Mouse (Mus musculus) bone marrow, adult 2 months (tissue): ENCODE measurements around the gene Rbm47. TPM values are rescaled to one million over a fixed set of nuclear protein-coding genes. Genes with fewer than 3 reads are reported as not detected.
A peak's percentile ranks its signal among the peaks of the same experiment; 100 is the strongest.

Source experiments
- H3K27ac ChIP-seq: fragments of 200-500 bp; 2 replicates; pipeline ENCODE4 v1.5.1; 2012; ENCODE audit warnings: low read depth, mild to moderate bottlenecking, control low read depth, inconsistent platforms, low read length; ENCODE audit not compliant: control insufficient read depth, poor library complexity, insufficient read depth
- H3K4me1 ChIP-seq: fragments of 200-500 bp; 2 replicates; pipeline ENCODE4 v1.6.1; 2011; ENCODE audit warnings: low read length; ENCODE audit not compliant: control insufficient read depth, insufficient read depth
- H3K4me3 ChIP-seq: fragments of 200-500 bp; replicated peaks from 2 replicates; pipeline ENCODE3; 2011; ENCODE audit warnings: mild to moderate bottlenecking, low read depth, low read length, control low read depth; ENCODE audit not compliant: control insufficient read depth
- CTCF ChIP-seq: fragments of 200-500 bp; IDR thresholded peaks from 2 replicates; pipeline ENCODE4 v1.5.1; 2011; ENCODE audit warnings: low read length, control low read depth; ENCODE audit not compliant: control insufficient read depth, insufficient read depth
- POLR2A ChIP-seq: fragments of 200-500 bp; IDR thresholded peaks from 2 replicates; pipeline ENCODE4 v1.6.1; 2011; ENCODE audit warnings: low read depth, mild to moderate bottlenecking, control low read depth, low read length, borderline replicate concordance; ENCODE audit not compliant: control insufficient read depth
- WGBS: fragments of 180-500 bp; shearing (Covaris S2); methylation state at CpG from one replicate; pipeline ENCODE4 v1.1.7; 2018; 5-methylcytosine and 5-hydroxymethylcytosine counted together
- polyA plus RNA-seq: library from polyadenylated mRNA; stranded (reverse); fragments of >200 nt; gene quantifications from 2 replicates; pipeline ENCODE4 v1.2.4, GENCODE M21; 2011; ENCODE audit warnings: low replicate concordance; ENCODE audit not compliant: missing spikeins, insufficient read depth, insufficient read length

Gene Rbm47
- polyA plus RNA-seq, 1 experiment: 4.9 TPM

GRCm38 (mm10) chr5:66170591-66170990, 2.3 kb downstream of the Rbm47 start:
- TF ChIP-seq POLR2A (no peak), CTCF (no peak)
- Histone ChIP-seq H3K4me3 (no peak overlapping the region), H3K4me1 (no peaks in the 10 kb centered on the region; the same call in 1 of the 2 replicates), H3K27ac (no peak overlapping the region)
- WGBS: 84% methylated on average over 9 of the region's 9 CpGs

GRCm38 (mm10) chr5:66169099-66169485, 3.8 kb downstream of the Rbm47 start:
- H3K4me1 ChIP-seq: no peaks in the 10 kb centered on the region; the same call in 1 of the 2 replicates
- 35% methylated on average over 2 of the region's 2 CpGs for WGBS
- TF ChIP-seq CTCF (no peak), POLR2A (no peak)
- no peak overlapping the region for H3K4me3 ChIP-seq
- H3K27ac ChIP-seq: peak overlapping the region; percentile 76

DNA sequence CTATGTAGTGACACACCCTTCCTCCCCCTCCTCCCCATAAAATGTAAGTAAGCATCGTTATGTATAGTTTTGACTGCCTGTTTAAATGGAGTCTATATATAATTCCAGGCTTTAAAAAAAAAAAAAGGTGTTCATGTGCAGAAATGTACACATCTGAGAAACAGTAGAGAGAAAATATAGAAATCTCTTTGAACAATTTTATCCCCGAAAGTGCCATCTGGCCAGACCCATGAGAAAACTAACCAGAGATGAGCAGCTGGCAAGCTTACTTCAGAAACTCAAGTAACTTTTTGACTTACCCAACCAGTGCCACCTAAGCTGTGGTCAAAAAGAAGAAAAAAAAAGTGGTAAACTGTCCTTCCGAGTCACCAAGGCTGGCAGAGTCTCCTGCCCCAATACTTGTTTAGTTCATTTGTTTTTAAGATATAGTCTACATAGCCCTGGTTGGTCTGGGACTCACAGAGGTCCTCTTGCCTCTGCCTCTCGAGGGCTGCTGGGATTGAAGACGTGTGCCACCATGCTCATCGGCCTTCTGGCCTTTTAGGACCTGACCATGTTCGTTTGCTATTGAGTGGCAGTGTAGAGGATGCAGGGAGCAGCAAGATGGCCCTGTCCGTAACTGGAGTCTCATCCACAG, 4.3 kb downstream of the Rbm47 start:
- no peaks in the 10 kb centered on the region; the same call in 1 of the 2 replicates for H3K4me1 ChIP-seq
- no peak for TF ChIP-seq POLR2A
- no peak for TF ChIP-seq CTCF
- peak overlapping the region; percentile 76 for H3K27ac ChIP-seq
- WGBS: 69% methylated on average over 8 of the region's 8 CpGs
- no peak overlapping the region for H3K4me3 ChIP-seq

GRCm38 (mm10) chr5:66166931-66167330, 6.0 kb downstream of the Rbm47 start:
- TF ChIP-seq POLR2A: no peak
- TF ChIP-seq CTCF: no peak
- no peak overlapping the region for H3K27ac ChIP-seq
- H3K4me1 ChIP-seq: no peaks in the 10 kb centered on the region; the same call in 1 of the 2 replicates
- 87% methylated on average over 5 of the region's 5 CpGs for WGBS
- H3K4me3 ChIP-seq: no peak overlapping the region

- no peak overlapping the region for H3K4me3 ChIP-seq
- no peaks in the 10 kb centered on the region; the same call in 1 of the 2 replicates for H3K4me1 ChIP-seq
- 48% methylated on average over 4 of the region's 4 CpGs for WGBS
- no peak overlapping the region for H3K27ac ChIP-seq
- TF ChIP-seq POLR2A (no peak), CTCF (no peak)
Measured at GRCm38 (mm10) chr5:66166193-66166629, 6.7 kb downstream of the Rbm47 start.

GRCm38 (mm10) chr5:66165748-66166147, 7.2 kb downstream of the Rbm47 start:
- no peak for TF ChIP-seq CTCF
- no peak for TF ChIP-seq POLR2A
- Histone ChIP-seq H3K27ac (no peak overlapping the region), H3K4me1 (no peaks in the 10 kb centered on the region; the same call in 1 of the 2 replicates), H3K4me3 (no peak overlapping the region)
- 77% methylated on average over 8 of the region's 8 CpGs for WGBS

GRCm38 (mm10) chr5:66156431-66156962, 16.4 kb downstream of the Rbm47 start:
- H3K4me1 ChIP-seq: peaks cover 2% of the 10 kb centered on the region; the same call in 1 of the 2 replicates

DNA sequence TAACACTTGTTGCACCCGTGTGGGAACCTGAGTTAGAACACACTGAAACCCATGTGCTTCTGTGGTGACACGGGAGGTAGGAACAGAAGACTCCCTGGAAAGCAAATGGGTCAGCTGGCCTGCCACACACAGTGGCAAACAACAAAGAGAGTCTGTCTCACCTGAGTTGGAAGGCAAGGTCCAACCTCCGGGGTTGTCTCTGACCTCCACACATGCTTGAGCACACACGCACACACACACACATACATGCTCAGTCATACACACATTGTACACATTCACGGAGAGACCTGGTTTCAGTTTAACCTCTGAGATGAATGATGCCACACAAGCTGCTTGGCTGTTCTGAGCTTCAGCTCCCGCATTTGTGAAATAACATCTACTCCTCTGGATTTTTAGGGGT, 18.3 kb downstream of the Rbm47 start:
- Histone ChIP-seq H3K4me3 (no peak overlapping the region), H3K27ac (no peak overlapping the region), H3K4me1 (peaks cover 2% of the 10 kb centered on the region; the same call in 1 of the 2 replicates)
- TF ChIP-seq CTCF (no peak), POLR2A (no peak)
- WGBS: 64% methylated on average over 6 of the region's 6 CpGs

More at GRCm38 (mm10) chr5:66156431-66156962, 16.4 kb downstream of the Rbm47 start:
- no peak overlapping the region for H3K27ac ChIP-seq
- no peak overlapping the region for H3K4me3 ChIP-seq
- 88% methylated on average over 9 of the region's 9 CpGs for WGBS
- no peak for TF ChIP-seq POLR2A
- no peak for TF ChIP-seq CTCF

GRCm38 (mm10) chr5:66153486-66153885, 19.4 kb downstream of the Rbm47 start:
- no peak overlapping the region for H3K4me3 ChIP-seq
- H3K4me1 ChIP-seq: peaks cover 2% of the 10 kb centered on the region; the same call in 1 of the 2 replicates
- H3K27ac ChIP-seq: no peak overlapping the region
- 9% methylated on average over 5 of the region's 5 CpGs for WGBS
- no peak for TF ChIP-seq CTCF
- TF ChIP-seq POLR2A: no peak
